In the genomic region with DNA sequence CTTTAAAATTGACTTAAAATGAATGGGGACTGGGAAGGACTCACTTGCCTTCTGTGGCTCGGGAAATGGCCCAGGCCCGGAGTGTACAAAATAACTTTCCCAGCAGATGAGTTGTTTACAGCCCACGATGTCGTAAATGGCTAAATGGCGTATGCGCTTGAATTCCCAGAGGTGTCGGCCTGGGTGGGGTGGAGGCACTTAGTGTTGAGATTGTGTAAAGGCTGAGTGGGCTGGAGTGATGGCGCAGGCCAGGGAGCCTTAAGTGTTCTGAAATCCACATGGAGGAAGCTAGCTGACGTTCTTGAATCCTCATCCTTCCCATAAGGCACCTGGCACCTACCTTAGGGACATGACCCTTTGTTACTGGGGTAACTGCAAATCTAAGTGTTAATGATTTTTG, we compare ENCODE assay signal across 13 mouse cellular contexts. TPM values are rescaled to one million over a fixed set of nuclear protein-coding genes. Genes with fewer than 3 reads are reported as not detected.
DNase-seq lines count a peak whose midpoint lies in the region; ATAC-seq and TF ChIP-seq lines count a peak whose summit lies in the region.
"Had no signal": no experiment of that assay in that cellular context is flagged by ENCODE, and none has a peak within 500 bp of the region (broad histone marks: within the 10 kb centered on the region; RNA-seq: fewer than 3 reads in every experiment).

No protein-coding gene starts in this region.

- no peak for TF ChIP-seq EP300 in ES-Bruce4 (IDR thresholded peaks at IDR 0.05; ENCODE audit: insufficient read depth, low read depth, low read length)
- peak; percentile 51 for TF ChIP-seq EP300 in lung, postnatal 0 days (IDR thresholded peaks at IDR 0.05)

- intact Hi-C loops in gastrocnemius, adult 2 months (cut with DNase I), result loop anchor here (5.0 kb wide), 1 partner anchor 74 kb away; no protein-coding TSS in a partner anchor
- intact Hi-C loops in gastrocnemius, postnatal 36 days (cut with DNase I), result loop anchor here (5.0 kb wide), 1 partner anchor 74 kb away; no protein-coding TSS in a partner anchor

- no peaks in the 10 kb centered on the region for H3K36me3 ChIP-seq in ES-Bruce4 (ENCODE audit: control insufficient read depth, insufficient read depth, low read length, poor library complexity, severe bottlenecking)
- H3K36me3 ChIP-seq in lung, postnatal 0 days (ENCODE audit: insufficient read depth, low read length), result peaks cover 6% of the 10 kb centered on the region; the same call in 1 of the 2 replicates
- H3K36me3 ChIP-seq: hindbrain, embryonic 12.5 days had no signal

- H3K9me3 ChIP-seq in ES-Bruce4 (replicated peaks; ENCODE audit: control insufficient read depth, insufficient read depth, low read length, poor library complexity, severe bottlenecking), result no peaks in the 10 kb centered on the region
- H3K9me3 ChIP-seq in lung, postnatal 0 days (ENCODE audit: low read length), result no peaks in the 10 kb centered on the region
- H3K9me3 ChIP-seq: embryonic facial prominence, embryonic 13.5 days; hindbrain, embryonic 12.5 days had no signal

- no peak overlapping the region for H3K4me2 ChIP-seq in lung, postnatal 0 days (replicated peaks; ENCODE audit: low read depth, low read length)
- H3K4me2 ChIP-seq: embryonic facial prominence, embryonic 13.5 days; hindbrain, embryonic 12.5 days had no signal

- H3K4me1 ChIP-seq in ES-Bruce4 (ENCODE audit: control insufficient read depth, insufficient read depth, low read length), result no peaks in the 10 kb centered on the region
- H3K4me1 ChIP-seq in lung, postnatal 0 days (ENCODE audit: insufficient read depth, low read depth, low read length), result peaks cover 30% of the 10 kb centered on the region

- H3K4me3 ChIP-seq in gastrocnemius, adult 2 months, result peak overlapping the region; percentile 79
- no peak overlapping the region for H3K4me3 ChIP-seq in ES-Bruce4 (ENCODE audit: low read depth, low read length)
- H3K4me3 ChIP-seq in lung, postnatal 0 days (ENCODE audit: low read depth, low read length), result no peak overlapping the region
- H3K4me3 ChIP-seq: embryonic facial prominence, embryonic 13.5 days; hindbrain, embryonic 12.5 days had no signal

- TF ChIP-seq POLR2A in ES-Bruce4 (IDR thresholded peaks at IDR 0.05; ENCODE audit: insufficient read depth, low read length), result no peak

- 51% methylated on average over 9 of the region's 9 CpGs for WGBS in lung, postnatal 0 days

- TF ChIP-seq CTCF in gastrocnemius, adult 2 months (IDR thresholded peaks at IDR 0.05), result no peak
- TF ChIP-seq CTCF in ES-Bruce4 (IDR thresholded peaks at IDR 0.05; ENCODE audit: low read depth, low read length), result no peak
- no peak for TF ChIP-seq CTCF in lung, postnatal 0 days (IDR thresholded peaks at IDR 0.05)

- H3K27me3 ChIP-seq in ES-Bruce4 (ENCODE audit: control insufficient read depth, insufficient read depth, low read length, poor library complexity, severe bottlenecking), result no peaks in the 10 kb centered on the region
- H3K27me3 ChIP-seq in lung, postnatal 0 days (replicated peaks; ENCODE audit: insufficient read depth, low read length), result no peaks in the 10 kb centered on the region
- H3K27me3 ChIP-seq: embryonic facial prominence, embryonic 13.5 days had no signal

- ATAC-seq in lung, postnatal 0 days, result peak; percentile 84
- no peak for ATAC-seq in megakaryocyte, adult 5-6 weeks (ENCODE audit: poor library complexity, severe bottlenecking)
- ATAC-seq: CD4-positive, CD25-positive, alpha-beta regulatory T cell, adult 4 months; midbrain, embryonic 16.5 days had no signal

- peak overlapping the region; percentile 45; the same call in 1 of the 2 replicates for H3K9ac ChIP-seq in ES-Bruce4 (ENCODE audit: low read depth, poor library complexity, severe bottlenecking)
- no peak overlapping the region; the same call in 1 of the 2 replicates for H3K9ac ChIP-seq in lung, postnatal 0 days (replicated peaks; ENCODE audit: low read depth)
- H3K9ac ChIP-seq: embryonic facial prominence, embryonic 13.5 days; hindbrain, embryonic 12.5 days had no signal

- peak; percentile 81 for DNase-seq in gastrocnemius, adult 2 months
- DNase-seq in gastrocnemius, postnatal 4 days (ENCODE audit: low spot score in 2 of 2), result no peak
- DNase-seq in gastrocnemius, postnatal 36 days, result peak; percentile 40 to 66
- DNase-seq in lung, postnatal 0 days (ENCODE audit: low spot score), result peak; percentile 84
- DNase-seq in left cerebral cortex, adult 9 months (ENCODE audit: low spot score in 2 of 2), result no peak
- no peak for DNase-seq in ovary, postnatal 10 days (ENCODE audit: low spot score)
- DNase-seq: liver had no signal

- H3K27ac ChIP-seq in gastrocnemius, adult 2 months, result peak overlapping the region; percentile 93
- 0 out of 2 replicates have a peak overlapping the region, but pooled peaks have one; percentile 11 for H3K27ac ChIP-seq in ES-Bruce4 (ENCODE audit: insufficient read depth, low read length)
- H3K27ac ChIP-seq in lung, postnatal 0 days (ENCODE audit: low read length), result peak overlapping the region; percentile 72; the same call in 1 of the 2 replicates
- H3K27ac ChIP-seq: embryonic facial prominence, embryonic 13.5 days; hindbrain, embryonic 12.5 days had no signal

RNA-seq across cellular contexts. Expression of a gene that starts 7.2 kb away (rescaled TPM):
- total RNA-seq in gastrocnemius, adult 2 months (2021), result 10 to 100 TPM; 19.3 to 25.7 TPM
- total RNA-seq in gastrocnemius, postnatal 4 days (2021), result 10 to 100 TPM; 33.3 to 34.6 TPM
- polyA plus RNA-seq in ES-Bruce4 (2011; ENCODE audit: insufficient read depth, insufficient read length, low read depth, missing spikeins), result 38.7 and 42.9 TPM in 2 replicates
- 10 to 100 TPM; 16.0 to 19.9 TPM for total RNA-seq in gastrocnemius, postnatal 36 days (2021)
- polyA plus RNA-seq in lung, postnatal 0 days (2015; fragmentation: Nextera tagmentation; extraction: Ambion mirVana), result 35.8 and 37.6 TPM in 2 replicates
- 31.4 and 38.6 TPM in 2 replicates for total RNA-seq in megakaryocyte, adult 5-6 weeks (2015)
- total RNA-seq in megakaryocyte, adult 5-6 weeks (2017), result 72.6 and 75.8 TPM in 2 replicates

RNA-seq across cellular contexts. Expression of a gene that starts 7.5 kb away (rescaled TPM):
- 1 to 10 TPM; 4.6 to 6.0 TPM for total RNA-seq in gastrocnemius, adult 2 months (2021)
- total RNA-seq in gastrocnemius, postnatal 4 days (2021), result 10 to 100 TPM; 11.5 to 13.0 TPM
- 18.1 and 20.4 TPM in 2 replicates for polyA plus RNA-seq in ES-Bruce4 (2011; ENCODE audit: insufficient read depth, insufficient read length, low read depth, missing spikeins)
- total RNA-seq in gastrocnemius, postnatal 36 days (2021), result 1 to 10 TPM; 4.8 to 4.9 TPM
- polyA plus RNA-seq in lung, postnatal 0 days (2015; fragmentation: Nextera tagmentation; extraction: Ambion mirVana), result 21.0 and 25.7 TPM in 2 replicates
- 66.4 and 69.3 TPM in 2 replicates for total RNA-seq in megakaryocyte, adult 5-6 weeks (2015)
- 138 and 142 TPM in 2 replicates for total RNA-seq in megakaryocyte, adult 5-6 weeks (2017)

RNA-seq across cellular contexts. Expression of a gene that starts 36.9 kb away (rescaled TPM):
- under 1 TPM in 1 of 2 experiments, not detected in 1; 0.20 TPM for total RNA-seq in gastrocnemius, adult 2 months (2021)
- under 1 TPM; 0.69 to 0.83 TPM for total RNA-seq in gastrocnemius, postnatal 4 days (2021)
- 1.7 and 1.9 TPM in 2 replicates for polyA plus RNA-seq in ES-Bruce4 (2011; ENCODE audit: insufficient read depth, insufficient read length, low read depth, missing spikeins)
- total RNA-seq in gastrocnemius, postnatal 36 days (2021), result under 1 TPM in 1 of 2 experiments, not detected in 1; 0.15 TPM
- 0.36 TPM in 2 replicates for polyA plus RNA-seq in lung, postnatal 0 days (2015; fragmentation: Nextera tagmentation; extraction: Ambion mirVana)
- 6.6 and 8.3 TPM in 2 replicates for total RNA-seq in megakaryocyte, adult 5-6 weeks (2015)
- total RNA-seq in megakaryocyte, adult 5-6 weeks (2017), result 7.4 and 8.0 TPM in 2 replicates
- polyA plus RNA-seq: CD4-positive, CD25-positive, alpha-beta regulatory T cell, adult 4 months had no signal

Comparison
In these comparisons a context has a peak if more than half of its experiments do, and no peak if none do; other contexts are left out.
1. DNase-seq: peak in gastrocnemius, adult 2 months (single experiment), gastrocnemius, postnatal 36 days (2 of 2) and lung, postnatal 0 days (single experiment); none in gastrocnemius, postnatal 4 days (0 of 2), left cerebral cortex, adult 9 months (0 of 2) and ovary, postnatal 10 days (single experiment).
2. H3K27ac ChIP-seq: peak in every context shown above with its lines; median percentile 93 in gastrocnemius, adult 2 months; 72 in lung, postnatal 0 days; 11 in ES-Bruce4.
3. RNA of a gene that starts 7.5 kb away (total RNA-seq): 66.4 to 142 TPM in megakaryocyte, adult 5-6 weeks; 11.5 to 13.0 TPM in gastrocnemius, postnatal 4 days, 4.6 to 6.0 TPM in gastrocnemius, adult 2 months and 4.8 to 4.9 TPM in gastrocnemius, postnatal 36 days; every median in the first group is over 4 times any median in the second.
4. RNA of a gene that starts 36.9 kb away (total RNA-seq): 6.6 to 8.3 TPM in megakaryocyte, adult 5-6 weeks; 0.69 to 0.83 TPM in gastrocnemius, postnatal 4 days, 0.20 TPM in gastrocnemius, adult 2 months and 0.15 TPM in gastrocnemius, postnatal 36 days; every median in the first group is over 4 times any median in the second.